Comparison of ENCODE assay signal across 9 mouse cellular contexts in the genomic region with DNA sequence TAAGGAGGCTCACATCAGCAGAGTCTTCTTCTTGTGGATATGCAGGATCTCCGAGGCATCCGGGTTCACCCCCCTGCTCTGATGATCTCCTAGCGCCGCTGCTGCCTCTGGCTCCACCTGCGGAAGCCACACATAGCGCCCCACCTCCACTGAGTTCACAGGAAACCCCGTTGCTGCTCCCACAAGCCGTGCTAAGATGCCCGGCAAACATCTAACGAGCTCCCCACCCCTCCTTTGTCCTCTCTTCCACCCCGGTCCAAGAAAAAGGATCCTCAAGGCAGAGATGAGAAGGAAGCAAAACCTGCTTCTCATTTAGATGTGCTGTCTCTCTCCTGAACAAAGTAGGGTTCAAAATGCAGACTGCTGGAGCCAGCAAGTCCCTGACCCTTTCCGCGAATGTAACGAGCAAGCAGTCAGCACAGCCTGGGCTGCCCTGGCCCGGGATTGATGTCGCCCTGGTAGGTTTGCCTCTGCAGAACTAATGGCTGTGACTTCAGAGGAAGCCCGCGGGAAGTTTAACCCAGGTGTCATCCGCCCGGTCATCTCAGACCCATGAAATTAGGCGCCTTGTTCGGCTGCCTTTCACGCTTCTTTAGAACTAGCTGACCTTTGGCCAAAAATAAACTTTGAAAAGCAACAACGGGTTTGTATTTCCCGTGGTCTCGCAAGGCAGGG. TPM values are rescaled to one million over a fixed set of nuclear protein-coding genes. Genes with fewer than 3 reads are reported as not detected.
DNase-seq lines count a peak whose midpoint lies in the region; ATAC-seq and TF ChIP-seq lines count a peak whose summit lies in the region.
"Had no signal": no experiment of that assay in that cellular context is flagged by ENCODE, and none has a peak within 500 bp of the region (broad histone marks: within the 10 kb centered on the region; RNA-seq: fewer than 3 reads in every experiment).

No protein-coding gene starts in this region.

- peak overlapping the region; percentile 31 for H3K4me2 ChIP-seq in heart, embryonic 15.5 days
- H3K4me2 ChIP-seq in hindbrain, embryonic 13.5 days: peak overlapping the region; percentile 33
- peak overlapping the region; percentile 42 for H3K4me2 ChIP-seq in limb, embryonic 14.5 days (replicated peaks; ENCODE audit: low read depth, low read length, severe bottlenecking)
- H3K4me2 ChIP-seq in midbrain, embryonic 16.5 days (ENCODE audit: low read length): peak overlapping the region; percentile 44

- no peak for TF ChIP-seq POLR2A in limb, embryonic 14.5 days (IDR thresholded peaks at IDR 0.05; ENCODE audit: borderline replicate concordance, extremely low read depth, insufficient read depth, insufficient read length)

- H3K36me3 ChIP-seq in heart, embryonic 15.5 days: peaks cover 30% of the 10 kb centered on the region
- H3K36me3 ChIP-seq in hindbrain, embryonic 13.5 days: no peaks in the 10 kb centered on the region
- H3K36me3 ChIP-seq in limb, embryonic 14.5 days (ENCODE audit: control insufficient read depth, insufficient read depth, low read length): no peaks in the 10 kb centered on the region
- H3K36me3 ChIP-seq in midbrain, embryonic 16.5 days (ENCODE audit: control insufficient read depth, insufficient read depth, low read length): no peaks in the 10 kb centered on the region

- no peaks in the 10 kb centered on the region for H3K9me3 ChIP-seq in heart, embryonic 15.5 days (replicated peaks)
- no peaks in the 10 kb centered on the region for H3K9me3 ChIP-seq in hindbrain, embryonic 13.5 days
- H3K9me3 ChIP-seq in limb, embryonic 14.5 days (ENCODE audit: control insufficient read depth, low read length): no peaks in the 10 kb centered on the region
- H3K9me3 ChIP-seq in midbrain, embryonic 16.5 days (replicated peaks; ENCODE audit: control insufficient read depth, low read length, poor library complexity, severe bottlenecking): no peaks in the 10 kb centered on the region

- WGBS in heart, embryonic 15.5 days: 44% methylated on average over 26 of the region's 26 CpGs
- 22% methylated on average over 26 of the region's 26 CpGs for WGBS in hindbrain, embryonic 13.5 days
- 15% methylated on average over 26 of the region's 26 CpGs for WGBS in limb, embryonic 14.5 days
- WGBS in midbrain, embryonic 16.5 days: 18% methylated on average over 26 of the region's 26 CpGs

- intact Hi-C loops in heart, postnatal 36 days (cut with DNase I): no loop called here

- H3K27me3 ChIP-seq in heart, embryonic 15.5 days: no peaks in the 10 kb centered on the region
- peaks cover 20% of the 10 kb centered on the region; the same call in 1 of the 2 replicates for H3K27me3 ChIP-seq in hindbrain, embryonic 13.5 days
- H3K27me3 ChIP-seq in limb, embryonic 14.5 days (ENCODE audit: control insufficient read depth, insufficient read depth, low read length): no peaks in the 10 kb centered on the region
- no peaks in the 10 kb centered on the region for H3K27me3 ChIP-seq in midbrain, embryonic 16.5 days (ENCODE audit: control insufficient read depth, insufficient read depth, low read depth, low read length)

- no peak overlapping the region for H3K9ac ChIP-seq in heart, embryonic 15.5 days
- H3K9ac ChIP-seq in hindbrain, embryonic 13.5 days: no peak overlapping the region
- H3K9ac ChIP-seq in limb, embryonic 14.5 days (ENCODE audit: low read depth, low read length, severe bottlenecking): peak overlapping the region; percentile 31; the same call in 1 of the 2 replicates
- H3K9ac ChIP-seq in midbrain, embryonic 16.5 days (ENCODE audit: low read depth, low read length): peak overlapping the region; percentile 34; the same call in 1 of the 2 replicates

- H3K27ac ChIP-seq in heart, embryonic 15.5 days: no peak overlapping the region
- no peak overlapping the region for H3K27ac ChIP-seq in hindbrain, embryonic 13.5 days
- H3K27ac ChIP-seq in limb, embryonic 14.5 days (replicated peaks; ENCODE audit: low read depth, low read length): no peak overlapping the region
- H3K27ac ChIP-seq in midbrain, embryonic 16.5 days (ENCODE audit: low read length): peak overlapping the region; percentile 34; the same call in 1 of the 2 replicates

- H3K4me1 ChIP-seq in heart, embryonic 15.5 days (replicated peaks): peaks cover 6% of the 10 kb centered on the region
- peaks cover 21% of the 10 kb centered on the region for H3K4me1 ChIP-seq in hindbrain, embryonic 13.5 days (replicated peaks)
- peaks cover 9% of the 10 kb centered on the region for H3K4me1 ChIP-seq in limb, embryonic 14.5 days (ENCODE audit: control insufficient read depth, insufficient read depth, low read length)
- peaks cover 13% of the 10 kb centered on the region for H3K4me1 ChIP-seq in midbrain, embryonic 16.5 days (ENCODE audit: control insufficient read depth, insufficient read depth, low read length)

- no peak for DNase-seq in heart, postnatal 36 days
- no peak for DNase-seq in limb, embryonic 14.5 days (ENCODE audit: low spot score)
- DNase-seq in layer of hippocampus, adult 18-20 months (ENCODE audit: low spot score in 2 of 2): no peak
- no peak for DNase-seq in left cerebral cortex, adult 9 months (ENCODE audit: low spot score in 2 of 2)

- ATAC-seq in heart, embryonic 15.5 days (replicated peaks; ENCODE audit: insufficient number of reproducible peaks, insufficient read depth, low FRiP score, low read depth): no peak; the same call in 1 of the 2 replicates
- ATAC-seq in hindbrain, embryonic 13.5 days (ENCODE audit: low FRiP score): no peak
- no peak for ATAC-seq in limb, embryonic 14.5 days (ENCODE audit: low FRiP score, low read depth)
- ATAC-seq in midbrain, embryonic 16.5 days: peak; percentile 51; the same call in 1 of the 2 replicates
- no peak for ATAC-seq in erythroid progenitor cell, adult 5-6 weeks (replicated peaks; ENCODE audit: low FRiP score, poor library complexity, severe bottlenecking)

- no peak overlapping the region for H3K4me3 ChIP-seq in heart, embryonic 15.5 days
- no peak overlapping the region for H3K4me3 ChIP-seq in hindbrain, embryonic 13.5 days
- H3K4me3 ChIP-seq in limb, embryonic 14.5 days (replicated peaks; ENCODE audit: low read length): no peak overlapping the region
- 0 out of 2 replicates have a peak overlapping the region, but pooled peaks have one; percentile 9 for H3K4me3 ChIP-seq in midbrain, embryonic 16.5 days (ENCODE audit: low read depth, low read length)

RNA-seq across cellular contexts. Expression of a gene that starts 33.4 kb away (rescaled TPM):
- polyA plus RNA-seq in heart, embryonic 15.5 days (2015; fragmentation: Nextera tagmentation; extraction: Ambion mirVana): 2.4 TPM in 2 replicates
- total RNA-seq in heart, postnatal 36 days (2021): not detected
- 0.09 TPM in 1 of 2 replicates, not detected in the other for polyA plus RNA-seq in hindbrain, embryonic 13.5 days (2015; fragmentation: Nextera tagmentation; extraction: Ambion mirVana)
- polyA plus RNA-seq in limb, embryonic 14.5 days (2012; rRNA removed): 0.63 TPM in 1 of 2 replicates, not detected in the other
- 0.10 TPM in 1 of 2 replicates, not detected in the other for polyA plus RNA-seq in limb, embryonic 14.5 days (2014; fragmentation: Nextera tagmentation; extraction: Ambion mirVana)
- polyA plus RNA-seq in midbrain, embryonic 16.5 days (2015; fragmentation: Nextera tagmentation; extraction: Ambion mirVana): 0.14 and 0.22 TPM in 2 replicates
- total RNA-seq in layer of hippocampus, adult 18-20 months (2021): not detected
- total RNA-seq in erythroid progenitor cell, adult 5-6 weeks (2015; ENCODE audit: low replicate concordance): not detected in 2 replicates
- not detected in 2 replicates for total RNA-seq in erythroid progenitor cell, adult 5-6 weeks (2017; ENCODE audit: low replicate concordance)
- total RNA-seq: MEL had no signal

Comparison
In these comparisons a context has a peak if more than half of its experiments do, and no peak if none do; other contexts are left out.
1. H3K9ac ChIP-seq: peak in limb, embryonic 14.5 days (single experiment) and midbrain, embryonic 16.5 days (single experiment); none in heart, embryonic 15.5 days (single experiment) and hindbrain, embryonic 13.5 days (single experiment).
2. Peak in every context shown above with its lines, with median percentiles within 50 percentile points of each other: H3K4me2 ChIP-seq.